Mouse (Mus musculus) neural tube, embryonic 14.5 days (tissue): Measurements from ENCODE around the gene Phf24. TPM values are rescaled to one million over a fixed set of nuclear protein-coding genes. Genes with fewer than 3 reads are reported as not detected.

ENCODE experiments used
- ATAC-seq: fragments of 200-750 bp; cut with Nextera tagmentation; 2 replicates; pipeline ENCODE4 v1.8.0; 2017; ENCODE audit warnings: low read depth, mild to moderate bottlenecking, moderate TSS enrichment, moderate library complexity
- H3K27ac ChIP-seq: fragments of 300-500 bp; sonication (generic); 2 replicates; pipeline ENCODE4 v1.5.1; 2014; ENCODE audit warnings: low read depth, mild to moderate bottlenecking, control low read depth, low read length, moderate library complexity, mixed read lengths
- H3K27me3 ChIP-seq: fragments of 300-500 bp; sonication (generic); 2 replicates; pipeline ENCODE4 v1.6.1; 2014; ENCODE audit warnings: low read length; ENCODE audit not compliant: control insufficient read depth, insufficient read depth
- H3K36me3 ChIP-seq: fragments of 300-500 bp; sonication (generic); 2 replicates; pipeline ENCODE4 v1.6.1; 2014; ENCODE audit warnings: low read length, mixed read lengths; ENCODE audit not compliant: control insufficient read depth, insufficient read depth
- H3K4me1 ChIP-seq: fragments of 300-500 bp; sonication (generic); 2 replicates; pipeline ENCODE4 v1.6.1; 2014; ENCODE audit warnings: low read length; ENCODE audit not compliant: control insufficient read depth, insufficient read depth
- H3K4me2 ChIP-seq: fragments of 300-500 bp; sonication (generic); 2 replicates; pipeline ENCODE4 v1.6.1; 2014; ENCODE audit warnings: mild to moderate bottlenecking, low read depth, low read length, control low read depth
- H3K4me3 ChIP-seq: fragments of 300-500 bp; sonication (generic); 2 replicates; pipeline ENCODE4 v1.5.1; 2014; ENCODE audit warnings: low read depth, low read length, control low read depth, mixed read lengths
- H3K9ac ChIP-seq: fragments of 300-500 bp; sonication (generic); replicated peaks from 2 replicates; pipeline ENCODE4 v1.6.1; 2014; ENCODE audit warnings: low read depth, mild to moderate bottlenecking, control low read depth, low read length, mixed read lengths
- H3K9me3 ChIP-seq: fragments of 300-500 bp; sonication (generic); 2 replicates; pipeline ENCODE4 v1.6.1; 2016; ENCODE audit warnings: low read length; ENCODE audit not compliant: control insufficient read depth
- WGBS: fragments of 180-500 bp; shearing (Covaris S2); extraction: QIAGEN DNeasy Blood & Tissue Kit; methylation state at CpG from one replicate; pipeline ENCODE4 v1.1.7; 2014; 5-methylcytosine and 5-hydroxymethylcytosine counted together
- polyA plus RNA-seq: library from polyadenylated mRNA; unstranded; fragments of >200 nt; fragmentation: Nextera tagmentation; extraction: Ambion mirVana; gene quantifications from 2 replicates; pipeline ENCODE4 v1.2.1, GENCODE M21; 2014

The Phf24 gene
- polyA plus RNA-seq, 1 experiment from 2014 or later: 48.7 TPM

GRCm38 (mm10) chr4:42943341-42943740, 26.9 kb downstream of the Phf24 start:
- no peak overlapping the region for H3K4me2 ChIP-seq
- H3K4me1 ChIP-seq: peaks cover 19% of the 10 kb centered on the region
- ATAC-seq: no peak
- no peak overlapping the region for H3K4me3 ChIP-seq
- H3K9me3 ChIP-seq: no peaks in the 10 kb centered on the region
- H3K9ac ChIP-seq: no peak overlapping the region
- no peaks in the 10 kb centered on the region for H3K27me3 ChIP-seq
- WGBS: 56% methylated on average over 5 of the region's 5 CpGs
- no peak overlapping the region for H3K27ac ChIP-seq
- no peaks in the 10 kb centered on the region; the same call in 1 of the 2 replicates for H3K36me3 ChIP-seq

DNA sequence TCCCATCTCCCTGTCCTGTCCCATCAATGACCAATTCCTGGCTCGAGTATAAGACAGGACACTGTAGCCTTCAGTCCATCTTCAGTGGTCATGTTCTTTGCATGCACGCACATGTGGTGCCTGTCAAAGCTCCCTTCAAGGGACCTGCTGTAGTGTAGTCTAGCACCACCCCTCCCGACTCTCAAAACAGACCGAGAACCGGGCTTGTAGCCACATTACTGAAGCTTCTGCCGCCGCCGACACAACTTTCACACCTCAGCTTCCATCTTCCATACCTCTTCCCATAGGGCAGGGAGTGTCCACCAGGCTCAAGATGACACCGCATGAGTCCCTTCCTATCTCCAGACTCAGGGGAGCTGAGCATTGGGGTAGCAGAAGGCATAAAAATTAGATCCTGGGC, 27.7 kb downstream of the Phf24 start:
- Histone ChIP-seq H3K27ac (no peak overlapping the region), H3K4me2 (no peak overlapping the region), H3K4me1 (peaks cover 27% of the 10 kb centered on the region), H3K36me3 (no peaks in the 10 kb centered on the region), H3K4me3 (no peak overlapping the region), H3K9me3 (no peaks in the 10 kb centered on the region), H3K27me3 (no peaks in the 10 kb centered on the region), H3K9ac (no peak overlapping the region)
- ATAC-seq: no peak
- 89% methylated on average over 9 of the region's 9 CpGs for WGBS

GRCm38 (mm10) chr4:42945043-42945442, 28.6 kb downstream of the Phf24 start:
- Histone ChIP-seq H3K36me3 (no peaks in the 10 kb centered on the region), H3K4me1 (peaks cover 27% of the 10 kb centered on the region), H3K9ac (no peak overlapping the region), H3K4me2 (no peak overlapping the region), H3K4me3 (no peak overlapping the region), H3K27ac (no peak overlapping the region), H3K27me3 (no peaks in the 10 kb centered on the region), H3K9me3 (no peaks in the 10 kb centered on the region)
- ATAC-seq: no peak
- 20% methylated on average over 6 of the region's 6 CpGs for WGBS

DNA sequence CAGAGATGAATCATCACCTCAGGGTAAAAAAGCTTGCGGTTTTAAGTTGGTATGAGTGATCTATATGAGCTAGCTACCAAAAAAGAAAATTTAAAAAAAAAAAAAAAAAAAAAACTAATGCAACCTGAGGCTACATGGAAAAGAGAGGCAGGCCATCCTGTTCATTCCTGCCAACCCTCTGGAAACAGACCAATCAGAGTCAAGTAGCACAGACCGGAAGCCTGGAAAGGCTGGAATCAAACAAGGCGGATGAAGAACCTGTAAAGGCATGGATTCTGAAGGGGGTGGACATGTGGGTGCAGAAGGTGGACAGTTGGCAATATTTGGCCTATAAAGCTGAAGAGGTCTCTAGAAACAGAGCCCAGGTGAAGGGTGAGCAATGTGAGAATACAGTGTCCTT, 29.0 kb downstream of the Phf24 start:
- no peak overlapping the region for H3K4me3 ChIP-seq
- H3K27ac ChIP-seq: no peak overlapping the region
- H3K4me2 ChIP-seq: no peak overlapping the region
- peaks cover 27% of the 10 kb centered on the region for H3K4me1 ChIP-seq
- no peak for ATAC-seq
- H3K27me3 ChIP-seq: no peaks in the 10 kb centered on the region
- WGBS: 94% methylated on average over 3 of the region's 3 CpGs
- H3K9ac ChIP-seq: no peak overlapping the region
- H3K36me3 ChIP-seq: no peaks in the 10 kb centered on the region
- H3K9me3 ChIP-seq: no peaks in the 10 kb centered on the region

DNA sequence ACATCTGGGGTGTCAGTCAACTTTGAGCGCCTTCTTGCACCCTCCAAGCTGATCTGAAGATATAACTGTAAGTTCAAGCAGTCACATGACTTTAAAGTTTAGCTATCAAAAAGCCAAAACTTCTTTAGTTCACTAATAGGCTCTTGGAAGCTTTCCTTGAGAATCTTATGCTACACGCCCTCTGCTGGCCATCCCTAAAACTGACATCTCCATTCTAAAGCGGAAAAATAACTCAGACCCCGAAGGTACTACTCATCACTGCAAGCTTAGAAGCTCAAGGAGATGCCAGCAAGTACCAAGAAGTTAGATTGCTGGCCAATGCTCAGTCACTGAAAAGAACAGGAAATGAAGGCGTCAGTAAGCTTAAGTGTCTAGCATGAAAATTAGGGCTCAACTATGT, 29.5 kb downstream of the Phf24 start:
- no peaks in the 10 kb centered on the region for H3K27me3 ChIP-seq
- H3K9me3 ChIP-seq: no peaks in the 10 kb centered on the region
- 6% methylated on average over 5 of the region's 5 CpGs for WGBS
- no peak for ATAC-seq
- H3K4me3 ChIP-seq: no peak overlapping the region
- peaks cover 31% of the 10 kb centered on the region for H3K4me1 ChIP-seq
- H3K27ac ChIP-seq: peak overlapping the region; percentile 78; the same call in 1 of the 2 replicates
- no peak overlapping the region; the same call in 1 of the 2 replicates for H3K9ac ChIP-seq
- H3K4me2 ChIP-seq: 0 out of 2 replicates have a peak overlapping the region, but pooled peaks have one; percentile 24
- H3K36me3 ChIP-seq: no peaks in the 10 kb centered on the region

DNA sequence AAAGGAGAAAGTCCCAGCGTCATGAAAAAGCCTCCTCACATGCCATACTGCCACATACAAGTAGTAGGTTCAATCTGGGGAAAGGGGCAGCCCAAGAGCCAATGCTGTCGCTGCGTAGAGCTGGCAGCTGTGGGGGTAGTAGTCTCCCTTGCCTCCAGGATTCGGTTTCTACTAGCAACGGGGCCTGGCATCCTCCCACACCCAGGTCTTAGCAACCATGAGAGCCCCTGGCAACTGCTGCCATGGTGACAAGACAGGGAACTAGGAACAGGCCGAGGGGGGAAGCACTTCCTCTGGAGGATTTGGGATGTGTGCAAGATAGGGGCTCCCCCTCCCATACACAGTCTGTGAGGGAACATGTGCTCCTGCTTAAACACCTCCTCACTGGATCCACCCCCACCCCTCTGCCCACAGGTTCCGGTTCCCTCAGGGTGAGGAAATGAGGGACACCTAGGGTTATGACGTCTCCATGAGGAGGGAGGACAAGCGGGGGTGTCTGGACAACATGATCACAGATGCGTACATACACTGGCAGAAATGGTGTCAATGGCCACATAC, 30.4 kb downstream of the Phf24 start:
- ATAC-seq: peak; percentile 45
- peak overlapping the region; percentile 24; the same call in 1 of the 2 replicates for H3K4me2 ChIP-seq
- WGBS: 24% methylated on average over 10 of the region's 10 CpGs
- H3K9ac ChIP-seq: no peak overlapping the region
- H3K27me3 ChIP-seq: no peaks in the 10 kb centered on the region
- no peaks in the 10 kb centered on the region for H3K9me3 ChIP-seq
- peak overlapping the region; percentile 78 for H3K27ac ChIP-seq
- H3K4me3 ChIP-seq: no peak overlapping the region
- H3K36me3 ChIP-seq: no peaks in the 10 kb centered on the region
- H3K4me1 ChIP-seq: peaks cover 37% of the 10 kb centered on the region

- 29% methylated on average over 13 of the region's 13 CpGs for WGBS
- Histone ChIP-seq H3K27ac (peak overlapping the region; percentile 97), H3K9me3 (no peaks in the 10 kb centered on the region), H3K27me3 (no peaks in the 10 kb centered on the region), H3K4me2 (no peak overlapping the region), H3K9ac (0 out of 2 replicates have a peak overlapping the region, but pooled peaks have one; percentile 12), H3K4me1 (peaks cover 55% of the 10 kb centered on the region), H3K4me3 (no peak overlapping the region), H3K36me3 (0 out of 2 replicates have a peak, but pooled peaks cover 3% of the 10 kb centered on the region)
- ATAC-seq: no peak
Observed at GRCm38 (mm10) chr4:42948527-42948926, 32.1 kb downstream of the Phf24 start.

GRCm38 (mm10) chr4:42949051-42949675, 32.7 kb downstream of the Phf24 start:
- ATAC-seq: no peak

DNA sequence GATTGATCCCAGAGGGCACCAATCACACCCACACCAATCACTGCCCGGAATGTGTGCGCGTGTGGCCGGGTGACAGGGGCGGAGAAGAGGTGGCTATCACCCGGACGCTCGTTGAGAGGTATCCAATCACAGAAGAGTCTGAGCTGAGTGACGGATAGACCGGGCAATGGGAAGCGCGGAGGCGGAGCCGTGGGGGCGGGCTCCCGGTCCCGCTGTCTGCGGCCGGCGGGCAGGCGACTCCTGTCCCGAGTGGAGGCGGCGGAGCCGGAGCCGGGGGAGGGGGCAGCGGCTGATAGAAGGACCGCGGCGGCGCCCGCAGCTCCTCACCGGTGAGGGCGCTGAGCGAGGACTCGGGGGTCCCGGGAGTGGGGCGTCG, 33.2 kb downstream of the Phf24 start, which contains the start of gene Dnajb5:
Gene Dnajb5, plus strand, starts transcription at position 139 of the 376 bp plus-strand sequence.
- peaks cover 6% of the 10 kb centered on the region for H3K36me3 ChIP-seq

More at GRCm38 (mm10) chr4:42949051-42949675, 32.7 kb downstream of the Phf24 start:
- Histone ChIP-seq H3K9me3 (no peaks in the 10 kb centered on the region), H3K27me3 (no peaks in the 10 kb centered on the region), H3K4me3 (peak overlapping the region; percentile 78), H3K4me1 (peaks cover 59% of the 10 kb centered on the region), H3K36me3 (0 out of 2 replicates have a peak, but pooled peaks cover 3% of the 10 kb centered on the region), H3K4me2 (peak overlapping the region; percentile 98), H3K27ac (peak overlapping the region; percentile 97), H3K9ac (0 out of 2 replicates have a peak overlapping the region, but pooled peaks have one; percentile 12)
- WGBS: 11% methylated on average over 14 of the region's 14 CpGs

More for the DNA sequence above, 33.2 kb downstream of the Phf24 start, which contains the start of gene Dnajb5:
- ATAC-seq: peak; percentile 94
- H3K27ac ChIP-seq: peak within 1 kb of the TSS; percentile 97
- H3K9ac ChIP-seq: peak within 1 kb of the TSS; percentile 98
- whole genome bisulfite sequencing: under 1% methylated on average over 35 of the region's 39 CpGs
- peaks cover 62% of the 10 kb centered on the region for H3K4me1 ChIP-seq
- no peaks in the 10 kb centered on the region for H3K27me3 ChIP-seq
- peak within 1 kb of the TSS; percentile 98 for H3K4me2 ChIP-seq
- peak within 1 kb of the TSS; percentile 78 for H3K4me3 ChIP-seq
- H3K9me3 ChIP-seq: no peaks in the 10 kb centered on the region
